Mouse (Mus musculus): ENCODE measurements around the gene Eif3l. TPM values are rescaled to one million over a fixed set of nuclear protein-coding genes. Genes with fewer than 3 reads are reported as not detected.
A peak's percentile ranks its signal among the peaks of the same experiment; 100 is the strongest.

Gene Eif3l
- total RNA-seq, 2 experiments from 2014 or later: 66.3 to 69.3 TPM

- intact Hi-C loops (cut with DNase I): no loop called here
- DNase-seq (ENCODE audit: low spot score in 2 of 2): no peak
Observed at GRCm38 (mm10) chr15:79110031-79110430, 35.1 kb downstream of the Eif3l start.

- DNase-seq (ENCODE audit: low spot score in 2 of 2): no peak
- intact Hi-C loops (cut with DNase I): no loop called here
Observed at GRCm38 (mm10) chr15:79110528-79110927, 35.5 kb downstream of the Eif3l start.

- intact Hi-C loops (cut with DNase I): no loop called here
- DNase-seq (ENCODE audit: low spot score in 2 of 2): no peak
Observed at GRCm38 (mm10) chr15:79111774-79112173, 36.8 kb downstream of the Eif3l start.

- DNase-seq (ENCODE audit: low spot score in 2 of 2): no peak
- intact Hi-C loops (cut with DNase I): no loop called here
Observed at GRCm38 (mm10) chr15:79115276-79115675, 40.3 kb downstream of the Eif3l start.

GRCm38 (mm10) chr15:79119491-79119890 is 44.5 kb downstream of the Eif3l start:
- DNase-seq (ENCODE audit: low spot score in 2 of 2): no peak
- intact Hi-C loops (cut with DNase I): no loop called here

- DNase-seq (ENCODE audit: low spot score in 2 of 2): no peak
- intact Hi-C loops (cut with DNase I): no loop called here
Observed at GRCm38 (mm10) chr15:79122119-79122518, 47.1 kb downstream of the Eif3l start.

- DNase-seq (ENCODE audit: low spot score in 2 of 2): no peak
- intact Hi-C loops (cut with DNase I): no loop called here
Observed at GRCm38 (mm10) chr15:79122546-79122945, 47.6 kb downstream of the Eif3l start.

DNA sequence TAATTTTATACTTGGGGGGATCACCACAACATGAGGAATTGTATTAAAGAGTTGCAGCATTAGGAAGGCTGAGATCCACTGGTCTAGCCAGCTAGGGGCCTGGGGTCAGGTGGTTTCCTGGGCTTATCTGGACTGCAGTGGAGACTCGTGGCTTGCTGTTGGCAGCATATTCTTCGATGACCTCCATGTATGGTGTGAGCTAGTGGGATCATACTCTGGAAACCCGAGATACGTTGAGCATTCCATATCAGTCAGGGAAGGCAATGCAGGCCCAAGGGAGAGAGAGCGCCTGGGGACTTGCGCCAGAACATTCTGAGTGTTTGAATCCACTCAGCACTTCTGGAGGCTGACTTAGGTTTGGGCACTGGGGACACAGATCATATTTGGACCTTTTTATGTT is 48.8 kb downstream of the Eif3l start:
- intact Hi-C loops (cut with DNase I): no loop called here

DNA sequence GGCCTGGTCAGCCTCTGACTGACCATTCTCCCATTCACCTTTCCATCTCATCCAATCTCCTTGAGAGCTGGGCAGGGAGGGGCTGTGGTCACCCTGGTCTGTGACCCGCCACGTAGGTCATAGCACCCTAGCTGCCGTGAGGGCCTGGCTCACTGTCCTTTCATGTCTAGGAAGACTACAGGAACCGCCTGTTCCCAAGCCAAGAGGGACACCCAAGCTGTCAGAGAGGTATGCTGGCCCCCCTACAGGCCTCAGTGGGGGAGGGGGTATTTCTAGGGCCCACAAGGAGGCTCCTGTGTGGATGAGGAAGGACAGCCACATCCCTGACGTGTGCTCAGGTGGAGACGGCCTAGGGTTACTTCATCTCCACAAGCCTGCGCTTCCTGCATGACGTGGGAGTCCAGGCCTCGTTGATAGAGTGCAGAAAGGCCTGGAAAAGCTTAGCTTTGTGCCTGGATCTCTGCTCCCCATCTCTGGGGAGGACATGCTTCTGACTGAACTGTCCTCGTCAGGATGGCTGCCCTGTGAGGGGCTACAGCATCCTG is 49.4 kb downstream of the Eif3l start:
- DNase-seq (ENCODE audit: low spot score in 2 of 2): no peak
- intact Hi-C loops (cut with DNase I): no loop called here

More for the DNA sequence above, 48.8 kb downstream of the Eif3l start:
- no peak for DNase-seq (ENCODE audit: low spot score in 2 of 2)

- intact Hi-C loops (cut with DNase I): loop anchor here (5.0 kb wide), 1 partner anchor 34 kb away; no protein-coding TSS in a partner anchor
- peak; percentile 28 to 35 for DNase-seq (ENCODE audit: low spot score in 2 of 2)
Observed at GRCm38 (mm10) chr15:79126217-79126932, 51.4 kb downstream of the Eif3l start.

DNA sequence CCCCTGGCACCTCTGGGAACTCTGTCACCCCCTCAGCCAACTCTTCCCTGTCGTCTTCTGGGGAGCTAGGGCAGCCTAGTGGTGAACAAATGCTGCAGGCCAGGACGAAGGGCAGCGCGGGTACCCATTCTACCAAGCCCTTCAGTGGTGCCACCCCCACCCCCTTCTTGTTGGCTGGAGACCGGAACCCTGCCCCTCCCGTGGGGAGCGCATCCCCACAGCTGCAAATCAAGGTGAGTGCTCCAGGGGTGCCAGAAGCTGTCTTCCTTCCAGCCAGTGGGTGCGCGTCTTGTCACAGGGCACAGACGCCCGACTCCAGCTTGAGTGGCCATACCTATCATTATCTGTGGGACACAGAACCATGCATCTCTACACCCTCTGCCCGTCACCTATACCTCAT is 52.1 kb downstream of the Eif3l start:
- intact Hi-C loops (cut with DNase I): loop anchor here (5.0 kb wide), 1 partner anchor 35 kb away; no protein-coding TSS in a partner anchor
- no peak for DNase-seq (ENCODE audit: low spot score in 2 of 2)

GRCm38 (mm10) chr15:79128208-79128607 is 53.2 kb downstream of the Eif3l start:
- intact Hi-C loops (cut with DNase I): loop anchor here (5.0 kb wide), 1 partner anchor 36 kb away; no protein-coding TSS in a partner anchor
- DNase-seq (ENCODE audit: low spot score in 2 of 2): no peak

DNA sequence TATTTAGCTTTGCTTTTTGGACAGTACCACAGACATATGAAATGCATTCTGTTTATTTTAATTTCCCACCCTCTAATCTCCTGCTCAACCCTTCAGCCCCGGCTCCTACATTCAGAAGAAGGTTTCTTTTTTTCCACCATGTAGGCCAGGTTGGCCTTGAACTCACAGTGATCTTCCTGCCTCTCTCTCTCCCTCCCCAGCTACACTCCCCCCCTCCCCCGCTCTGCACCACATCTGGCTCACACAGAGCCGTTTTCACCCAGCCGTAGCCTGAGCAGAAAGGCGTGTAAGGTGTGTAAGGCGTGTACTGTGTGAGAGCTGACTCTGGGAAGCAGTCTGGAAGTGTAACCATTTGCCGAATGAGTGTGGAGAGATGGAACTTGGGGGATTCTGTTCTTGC is 54.3 kb downstream of the Eif3l start:
- intact Hi-C loops (cut with DNase I): loop anchor here (5.0 kb wide), 1 partner anchor 37 kb away; no protein-coding TSS in a partner anchor
- no peak for DNase-seq (ENCODE audit: low spot score in 2 of 2)

- no peak for DNase-seq (ENCODE audit: low spot score in 2 of 2)
- intact Hi-C loops (cut with DNase I): no loop called here
Observed at GRCm38 (mm10) chr15:79130782-79131181, 55.8 kb downstream of the Eif3l start.

DNA sequence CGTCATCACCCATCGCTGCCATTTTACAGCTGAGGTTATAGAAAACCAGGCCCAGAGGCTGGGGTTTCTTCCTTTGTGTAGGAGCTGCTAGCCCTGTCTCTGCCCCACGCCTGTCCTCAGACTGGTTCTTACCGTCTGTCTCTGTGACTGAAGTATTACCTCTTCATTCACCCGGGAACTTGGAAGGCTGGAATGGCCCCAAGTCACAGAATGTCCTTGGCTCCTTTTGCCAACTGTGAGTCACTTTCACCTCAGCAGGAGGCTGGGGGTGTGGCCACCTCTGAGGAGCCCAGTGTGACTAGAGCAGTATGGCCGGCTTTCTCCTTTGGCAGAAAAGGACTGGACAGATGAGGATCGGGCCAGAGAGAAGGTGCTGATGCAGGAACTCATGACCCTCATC is 56.5 kb downstream of the Eif3l start:
- intact Hi-C loops (cut with DNase I): no loop called here

GRCm38 (mm10) chr15:79133191-79133661 is 58.2 kb downstream of the Eif3l start:
- intact Hi-C loops (cut with DNase I): no loop called here
- no peak for DNase-seq (ENCODE audit: low spot score in 2 of 2)

More for the DNA sequence above, 56.5 kb downstream of the Eif3l start:
- DNase-seq (ENCODE audit: low spot score in 2 of 2): peak in 1 of 2 experiments; percentile 32

DNA sequence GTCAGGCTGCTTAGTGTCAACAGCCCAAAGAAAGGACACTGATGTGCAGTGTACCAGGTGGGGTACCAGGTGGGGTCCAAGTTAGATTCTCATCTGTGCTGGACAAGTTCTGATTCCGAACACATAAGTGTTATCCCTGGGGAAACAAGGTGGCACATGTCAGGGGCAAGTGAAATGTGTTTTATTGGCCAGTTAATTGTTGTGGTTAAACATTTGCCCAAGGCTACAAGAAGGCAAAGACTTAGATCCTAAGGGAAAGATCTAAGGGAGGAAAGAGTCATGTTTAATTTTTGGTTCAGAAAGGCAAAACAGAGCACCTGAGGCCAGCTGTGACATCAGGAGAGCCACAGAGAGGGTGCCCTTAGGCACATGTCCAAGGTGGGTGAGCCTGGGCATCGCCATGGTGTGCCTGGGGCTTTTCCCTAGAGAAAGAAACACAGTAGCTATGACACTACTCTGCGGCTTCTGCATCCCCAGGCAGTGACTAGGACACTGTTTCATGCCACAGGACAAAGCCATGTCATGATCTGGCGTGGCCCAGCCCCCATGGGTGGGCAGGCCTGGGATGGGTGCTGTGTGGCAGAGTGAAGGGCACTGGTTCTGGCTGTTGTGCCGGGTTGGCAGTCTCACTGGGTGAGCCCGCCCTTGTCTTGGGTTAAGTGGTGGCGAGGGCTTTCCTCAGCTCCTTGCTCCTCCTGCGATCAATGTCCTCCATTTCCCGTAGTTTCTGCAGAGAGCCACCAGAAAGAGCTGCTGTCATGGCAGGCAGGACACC is 59.7 kb downstream of the Eif3l start:
- intact Hi-C loops (cut with DNase I): no loop called here
- no peak for DNase-seq (ENCODE audit: low spot score in 2 of 2)

GRCm38 (mm10) chr15:79135332-79135731 is 60.4 kb downstream of the Eif3l start:
- no peak for DNase-seq (ENCODE audit: low spot score in 2 of 2)
- intact Hi-C loops (cut with DNase I): no loop called here

DNA sequence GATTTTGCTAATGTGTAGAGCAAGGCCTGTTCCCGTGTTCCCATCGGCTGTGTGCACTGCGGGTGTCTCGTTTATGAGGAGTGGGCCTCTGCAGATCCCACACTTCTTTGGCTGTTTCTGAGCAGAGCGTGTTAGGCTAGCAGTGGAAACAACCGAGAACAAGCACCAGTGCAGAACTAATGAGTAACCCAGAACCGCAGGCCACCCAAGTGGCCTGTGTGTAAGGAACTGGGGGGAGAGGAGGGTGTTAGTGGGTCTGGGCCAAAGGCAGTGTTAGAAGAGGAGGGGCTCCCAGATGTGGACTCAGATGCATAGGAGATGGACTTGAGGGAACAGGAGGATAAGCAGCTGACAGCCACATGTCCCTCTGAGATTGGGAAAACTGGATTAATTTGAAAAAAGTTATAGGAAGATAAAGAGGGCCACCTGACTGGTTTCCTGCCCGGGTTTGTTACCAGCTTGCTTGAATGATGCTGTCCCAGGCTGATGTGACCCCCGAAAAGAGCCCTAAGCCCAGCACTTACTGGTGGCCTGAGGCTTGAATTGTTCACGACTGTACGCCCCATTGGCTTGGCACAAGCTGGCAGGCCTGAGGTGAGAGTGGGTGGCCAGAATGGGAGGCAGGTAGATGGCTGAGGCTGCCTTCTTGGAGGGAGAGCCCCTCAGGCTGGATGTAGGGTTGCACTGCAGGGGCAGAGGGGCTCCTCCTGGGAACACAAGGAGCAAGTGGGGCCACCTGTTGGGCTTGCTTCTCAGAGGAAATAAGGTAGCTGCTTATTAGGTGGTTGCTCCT is 61.0 kb downstream of the Eif3l start:
- intact Hi-C loops (cut with DNase I): no loop called here
- DNase-seq (ENCODE audit: low spot score in 2 of 2): no peak

- intact Hi-C loops (cut with DNase I): no loop called here
Observed at GRCm38 (mm10) chr15:79139640-79140039, 64.7 kb downstream of the Eif3l start.

More at GRCm38 (mm10) chr15:79139640-79140039, 64.7 kb downstream of the Eif3l start:
- DNase-seq (ENCODE audit: low spot score in 2 of 2): no peak

Measured in left cerebral cortex, postnatal 25 days (tissue).